Mouse (Mus musculus) cerebellum, adult 2 months (tissue): ENCODE results near the gene Rbpj.

Source experiments
- CTCF ChIP-seq: fragments of 200-500 bp; IDR thresholded peaks from 2 replicates; pipeline ENCODE4 v1.5.1; 2011; ENCODE audit warnings: low read depth, mild to moderate bottlenecking, control low read depth, low read length, moderate library complexity, borderline replicate concordance; ENCODE audit not compliant: insufficient read depth
- POLR2A ChIP-seq: fragments of 200-500 bp; IDR thresholded peaks from 2 replicates; pipeline ENCODE4 v1.6.1; 2011; ENCODE audit warnings: low read length, control low read depth, borderline replicate concordance; ENCODE audit not compliant: insufficient read depth

- TF ChIP-seq CTCF (no peak), POLR2A (no peak)
Measured at GRCm38 (mm10) chr5:53577272-53577889, 111.4 kb downstream of the Rbpj start.
